Mouse (Mus musculus) gastrocnemius, adult 2 months (tissue): ENCODE data around the gene Arl10. TPM values are rescaled to one million over a fixed set of nuclear protein-coding genes. Genes with fewer than 3 reads are reported as not detected.

Experiments used
- DNase-seq: peaks from one replicate; pipeline ENCODE4 v3.0.0; 2022
- H3K27ac ChIP-seq: fragments of 200-600 bp; 2 replicates; pipeline ENCODE4 v1.8.1; 2022; ENCODE audit warnings: mild to moderate bottlenecking
- H3K4me3 ChIP-seq: fragments of 200-600 bp; 2 replicates; pipeline ENCODE4 v1.8.1; 2022; ENCODE audit warnings: mild to moderate bottlenecking, moderate library complexity
- CTCF ChIP-seq: fragments of 200-600 bp; IDR thresholded peaks from 2 replicates; pipeline ENCODE4 v1.8.1; 2022; ENCODE audit warnings: antibody characterized with exemption, mild to moderate bottlenecking, moderate library complexity
- intact Hi-C: fragments of 180-260 bp; cut with DNase I; formaldehyde crosslinking; loops from one replicate; pipeline ENCODE4 v1.15.1; 2025
- total RNA-seq, 2 experiments: library from RNA; stranded (reverse); gene quantifications; 2 replicates each; pipeline ENCODE4 v1.2.3; 2021

The Arl10 gene
- total RNA-seq, 2 experiments from 2014 or later, result 2.0 to 3.2 TPM

DNA sequence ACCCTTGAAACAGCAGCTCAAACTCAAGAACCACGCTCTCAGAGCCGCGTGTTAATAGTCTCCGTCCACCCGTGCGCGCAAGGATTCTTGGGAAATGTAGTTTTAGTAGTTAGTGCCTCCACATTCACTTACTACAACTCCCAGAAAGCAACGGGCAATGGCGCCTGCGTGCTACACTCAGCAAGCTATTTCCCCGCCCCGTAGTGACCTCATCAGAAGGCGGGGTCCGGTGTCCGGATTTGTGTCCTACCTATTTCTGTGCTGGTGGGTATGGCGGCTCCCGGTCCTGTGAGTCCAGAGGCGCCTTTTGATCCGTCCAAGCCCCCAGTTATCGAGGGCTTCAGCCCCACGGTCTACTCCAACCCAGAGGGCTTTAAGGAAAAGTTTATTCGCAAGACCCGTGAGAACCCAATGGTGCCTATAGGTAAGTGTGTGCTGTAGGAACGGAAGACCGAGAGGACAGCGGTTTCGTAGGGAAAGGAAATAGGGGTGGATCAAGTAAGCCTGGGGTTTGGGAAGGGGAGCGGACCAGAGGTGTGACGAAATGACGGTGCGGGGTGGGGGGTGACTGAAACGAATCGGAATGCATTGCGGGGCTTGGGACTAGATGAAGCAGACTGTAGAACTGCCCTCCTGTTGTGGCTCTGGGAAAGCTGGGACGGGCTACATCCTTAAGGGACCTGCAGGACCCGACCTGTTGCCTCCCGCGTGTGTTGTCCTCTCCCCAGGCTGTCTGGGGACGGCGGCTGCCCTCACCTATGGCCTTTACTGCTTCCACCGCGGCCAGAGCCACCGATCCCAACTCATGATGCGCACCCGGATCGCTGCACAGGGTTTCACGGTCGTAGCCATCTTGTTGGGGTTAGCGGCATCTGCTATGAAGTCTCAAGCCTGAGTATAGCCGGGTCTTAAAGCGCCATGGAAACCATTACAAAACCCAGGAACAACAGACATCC, 15.5 kb downstream of the Arl10 start, which contains the start of the genes Nop16 and Higd2a:
Nop16 (minus strand) TSS at position 95 of the 956 bp plus-strand sequence.
Higd2a (plus strand) TSS at position 212 of the 956 bp plus-strand sequence.
- intact Hi-C loops, result loop anchor here (1.0 kb wide), 1 partner anchor 31 kb away; the partner anchor contains the start of gene Faf2
- peak within 1 kb of the TSS; percentile 83 for H3K4me3 ChIP-seq
- DNase-seq, result peak; percentile 97
- H3K27ac ChIP-seq, result peak within 1 kb of the TSS; percentile 95
- no peak for TF ChIP-seq CTCF

- peak; percentile 10 for DNase-seq
- no peak for TF ChIP-seq CTCF
- Histone ChIP-seq H3K27ac (no peak overlapping the region), H3K4me3 (peak overlapping the region; percentile 83)
- intact Hi-C loops, result loop anchor here (2.0 kb wide), 1 partner anchor 17 kb away; no protein-coding TSS in a partner anchor
These were observed 17.1 kb downstream of the Arl10 start for GRCm38 (mm10) chr13:54591776-54592356.

- no peak for TF ChIP-seq CTCF
- intact Hi-C loops, result loop anchor here (2.0 kb wide), 1 partner anchor 15 kb away; no protein-coding TSS in a partner anchor
- Histone ChIP-seq H3K4me3 (no peak overlapping the region), H3K27ac (no peak overlapping the region)
- peak; percentile 32 for DNase-seq
These were observed 18.8 kb downstream of the Arl10 start for GRCm38 (mm10) chr13:54593617-54594016.

- intact Hi-C loops, result no loop called here
- no peak for DNase-seq
- no peak overlapping the region for H3K4me3 ChIP-seq
- H3K27ac ChIP-seq, result peak overlapping the region; percentile 46
- no peak for TF ChIP-seq CTCF
These were observed 21.4 kb downstream of the Arl10 start for GRCm38 (mm10) chr13:54596107-54596690.

- no peak overlapping the region for H3K4me3 ChIP-seq
- peak overlapping the region; percentile 46; the same call in 1 of the 2 replicates for H3K27ac ChIP-seq
- no peak for DNase-seq
These were observed 22.1 kb downstream of the Arl10 start for GRCm38 (mm10) chr13:54596870-54597269.

GRCm38 (mm10) chr13:54598622-54599143, 23.9 kb downstream of the Arl10 start:
- no peak for DNase-seq
- TF ChIP-seq CTCF, result no peak
- intact Hi-C loops, result no loop called here
- Histone ChIP-seq H3K27ac (no peak overlapping the region), H3K4me3 (no peak overlapping the region)

More at GRCm38 (mm10) chr13:54596870-54597269, 22.1 kb downstream of the Arl10 start:
- intact Hi-C loops, result no loop called here
- TF ChIP-seq CTCF, result no peak

GRCm38 (mm10) chr13:54602639-54603111, 27.9 kb downstream of the Arl10 start:
- no peak for TF ChIP-seq CTCF
- no peak for DNase-seq
- Histone ChIP-seq H3K27ac (0 out of 2 replicates have a peak overlapping the region, but pooled peaks have one; percentile 12), H3K4me3 (no peak overlapping the region)
- intact Hi-C loops, result no loop called here

DNA sequence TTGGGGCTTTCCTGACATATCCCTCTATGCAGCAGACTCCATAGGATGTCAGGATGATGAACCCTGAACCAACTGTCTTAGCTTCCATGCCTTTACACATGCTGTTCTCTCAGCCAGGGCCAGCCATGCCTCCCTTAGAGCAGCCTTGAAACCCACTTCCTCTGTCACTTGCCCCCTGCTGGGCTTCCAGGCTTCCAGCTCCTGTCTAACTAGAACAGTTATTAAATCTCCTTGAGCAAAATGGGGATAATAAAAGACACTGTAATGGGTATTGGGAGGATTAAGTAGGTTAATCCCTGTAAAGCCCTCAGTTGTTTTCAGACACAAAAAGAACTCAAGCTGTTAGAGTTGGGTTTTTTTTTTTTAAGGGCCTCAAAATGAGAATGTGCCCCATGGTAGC, 28.7 kb downstream of the Arl10 start:
- TF ChIP-seq CTCF, result no peak
- intact Hi-C loops, result no loop called here
- Histone ChIP-seq H3K27ac (no peak overlapping the region), H3K4me3 (no peak overlapping the region)
- no peak for DNase-seq

DNA sequence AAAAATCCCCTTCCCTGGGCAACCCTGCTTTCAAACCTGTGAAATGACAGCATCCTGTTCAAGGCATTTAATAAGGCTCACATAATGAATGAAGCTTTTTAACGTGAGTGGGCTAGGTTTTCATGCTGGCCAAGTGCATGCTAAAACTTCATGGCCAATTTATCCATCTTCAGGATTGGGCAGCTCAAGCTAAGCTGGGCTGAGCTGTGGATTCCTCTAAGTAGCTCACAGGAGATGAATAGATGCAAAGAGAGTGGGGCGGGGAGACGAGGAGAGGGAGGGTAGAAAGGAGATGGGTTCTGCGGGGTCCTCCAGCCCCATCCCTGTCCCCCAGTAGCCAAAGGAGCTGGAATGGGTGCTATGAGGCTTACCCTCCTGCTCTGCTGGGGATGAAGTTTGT, 29.4 kb downstream of the Arl10 start:
- peak overlapping the region; percentile 87; the same call in 1 of the 2 replicates for H3K27ac ChIP-seq

GRCm38 (mm10) chr13:54605426-54605825, 30.6 kb downstream of the Arl10 start:
- H3K4me3 ChIP-seq, result peak overlapping the region; percentile 36; the same call in 1 of the 2 replicates
- H3K27ac ChIP-seq, result peak overlapping the region; percentile 87
- intact Hi-C loops, result no loop called here
- no peak for DNase-seq
- no peak for TF ChIP-seq CTCF

More for the DNA sequence above, 29.4 kb downstream of the Arl10 start:
- no peak for TF ChIP-seq CTCF
- no peak overlapping the region for H3K4me3 ChIP-seq
- no peak for DNase-seq
- intact Hi-C loops, result no loop called here

GRCm38 (mm10) chr13:54607204-54607603, 32.4 kb downstream of the Arl10 start:
- peak overlapping the region; percentile 48 for H3K27ac ChIP-seq
- TF ChIP-seq CTCF, result no peak
- no peak for DNase-seq
- H3K4me3 ChIP-seq, result no peak overlapping the region
- intact Hi-C loops, result no loop called here

- Histone ChIP-seq H3K4me3 (peak overlapping the region; percentile 99; the same call in 1 of the 2 replicates), H3K27ac (peak overlapping the region; percentile 98)
- intact Hi-C loops, result loop anchor here (2.0 kb wide), 1 partner anchor 15 kb away; no protein-coding TSS in a partner anchor
- DNase-seq, result no peak
- TF ChIP-seq CTCF, result no peak
These were observed 33.2 kb downstream of the Arl10 start for GRCm38 (mm10) chr13:54608002-54608401.
